Comparison of ENCODE assay signal across 16 mouse cellular contexts in the genomic region with DNA sequence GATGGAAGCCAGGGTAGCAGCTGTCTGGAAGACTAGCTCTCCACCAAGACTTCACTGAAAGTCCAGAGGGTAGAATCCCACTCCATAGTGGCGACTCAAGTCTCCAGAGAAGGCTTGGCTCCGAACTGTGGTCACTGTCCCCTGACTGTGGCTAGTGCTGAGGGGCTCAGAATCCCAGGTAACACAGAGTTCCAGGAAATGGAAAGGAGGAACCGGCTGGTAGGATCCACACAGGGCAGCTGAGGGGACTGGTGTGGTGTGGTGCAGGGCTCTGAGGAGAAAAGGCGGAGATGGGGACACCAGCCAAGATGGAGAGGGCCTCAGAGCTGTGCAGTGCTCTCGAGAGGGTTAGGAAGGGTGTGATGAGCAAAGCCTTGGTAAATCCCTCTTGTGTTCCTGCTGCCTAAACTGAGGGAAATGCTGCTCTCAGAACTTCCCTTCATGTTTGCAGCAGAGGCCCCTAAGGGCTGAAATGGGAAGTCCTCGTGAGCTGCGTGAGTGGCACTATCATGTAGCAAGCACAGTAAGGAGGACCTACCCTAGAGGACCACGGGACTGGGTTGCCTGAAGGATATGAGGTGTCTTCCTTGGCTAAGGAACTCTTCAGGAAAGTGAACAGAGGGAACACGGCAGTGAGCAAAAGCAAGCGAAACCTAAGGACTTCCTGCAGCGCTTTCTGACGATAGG.
"Had no signal": no experiment of that assay in that cellular context is flagged by ENCODE, and none has a peak within 500 bp of the region (broad histone marks: within the 10 kb centered on the region; RNA-seq: fewer than 3 reads in every experiment).

No protein-coding gene starts in this region.

- H3K4me3 ChIP-seq: left cerebral cortex, adult 2 months; limb, embryonic 15.5 days; megakaryocyte, embryonic 14.5 days; midbrain, embryonic 15.5 days; neural tube, embryonic 13.5 days had no signal

- ATAC-seq: midbrain, embryonic 15.5 days had no signal

- H3K27me3 ChIP-seq: limb, embryonic 15.5 days; midbrain, embryonic 15.5 days; neural tube, embryonic 13.5 days had no signal

- H3K9ac ChIP-seq: limb, embryonic 15.5 days; liver, embryonic 14.5 days; midbrain, embryonic 15.5 days; neural tube, embryonic 13.5 days had no signal

- H3K27ac ChIP-seq: kidney, postnatal 0 days; left cerebral cortex, adult 2 months; limb, embryonic 15.5 days; liver, embryonic 14.5 days; midbrain, embryonic 15.5 days; neural tube, embryonic 13.5 days had no signal

- H3K9me3 ChIP-seq: limb, embryonic 15.5 days; midbrain, embryonic 15.5 days; neural tube, embryonic 13.5 days had no signal

- DNase-seq: kidney, adult 11 months; kidney, adult 9 months; kidney, postnatal 36 days; lung, adult 2 months; lung, postnatal 10 days; retina, postnatal 1 day; right cerebral cortex, postnatal 4 days; thymus, postnatal 4 days had no signal

- H3K4me2 ChIP-seq: limb, embryonic 15.5 days; midbrain, embryonic 11.5 days; midbrain, embryonic 15.5 days; neural tube, embryonic 13.5 days had no signal

- H3K36me3 ChIP-seq: limb, embryonic 15.5 days; midbrain, embryonic 15.5 days; neural tube, embryonic 13.5 days had no signal
